Mouse (Mus musculus): Measurements from ENCODE around the gene Tm9sf2. TPM values are rescaled to one million over a fixed set of nuclear protein-coding genes. Genes with fewer than 3 reads are reported as not detected.

Gene Tm9sf2
- polyA plus RNA-seq, 1 experiment from 2014 or later, result 160 TPM

GRCm38 (mm10) chr14:122105391-122106285, 1.2 kb upstream of the Tm9sf2 start:
- Histone ChIP-seq H3K9me3 (no peaks in the 10 kb centered on the region), H3K27ac (peak overlapping the region; percentile 96), H3K36me3 (no peaks in the 10 kb centered on the region), H3K4me1 (peaks cover 31% of the 10 kb centered on the region), H3K4me3 (peak overlapping the region; percentile 99), H3K9ac (peak overlapping the region; percentile 68), H3K27me3 (no peaks in the 10 kb centered on the region), H3K4me2 (replicated peaks) (peak overlapping the region; percentile 84)
- no peak for ATAC-seq (ENCODE audit: low FRiP score, low read depth)
- 72% methylated on average over 16 of the region's 16 CpGs for WGBS

GRCm38 (mm10) chr14:122107481-122108214, 810 bp downstream of the Tm9sf2 start:
- Histone ChIP-seq H3K36me3 (peaks cover 14% of the 10 kb centered on the region), H3K4me2 (replicated peaks) (peak overlapping the region; percentile 84), H3K27ac (peak overlapping the region; percentile 97), H3K9ac (peak overlapping the region; percentile 96), H3K27me3 (no peaks in the 10 kb centered on the region), H3K4me3 (peak overlapping the region; percentile 99), H3K9me3 (no peaks in the 10 kb centered on the region), H3K4me1 (peaks cover 34% of the 10 kb centered on the region)
- ATAC-seq (ENCODE audit: low FRiP score, low read depth), result no peak; the same call in none of the 2 replicates
- WGBS, result 2% methylated on average over 44 of the region's 44 CpGs

GRCm38 (mm10) chr14:122111681-122112080, 4.8 kb downstream of the Tm9sf2 start:
- 91% methylated on average over 2 of the region's 2 CpGs for WGBS

GRCm38 (mm10) chr14:122112311-122112710, 5.5 kb downstream of the Tm9sf2 start:
- no peak for ATAC-seq (ENCODE audit: low FRiP score, low read depth)
- Histone ChIP-seq H3K36me3 (peaks cover 14% of the 10 kb centered on the region), H3K27me3 (no peaks in the 10 kb centered on the region), H3K4me3 (no peak overlapping the region), H3K9ac (no peak overlapping the region), H3K9me3 (no peaks in the 10 kb centered on the region), H3K27ac (no peak overlapping the region), H3K4me2 (replicated peaks) (no peak overlapping the region), H3K4me1 (peaks cover 20% of the 10 kb centered on the region)
- 87% methylated on average over 5 of the region's 5 CpGs for WGBS

More at GRCm38 (mm10) chr14:122111681-122112080, 4.8 kb downstream of the Tm9sf2 start:
- Histone ChIP-seq H3K4me1 (peaks cover 20% of the 10 kb centered on the region), H3K36me3 (peaks cover 14% of the 10 kb centered on the region), H3K27ac (no peak overlapping the region), H3K9me3 (no peaks in the 10 kb centered on the region), H3K4me3 (no peak overlapping the region), H3K4me2 (replicated peaks) (no peak overlapping the region), H3K9ac (no peak overlapping the region), H3K27me3 (no peaks in the 10 kb centered on the region)
- no peak for ATAC-seq (ENCODE audit: low FRiP score, low read depth)

GRCm38 (mm10) chr14:122116200-122116599, 9.4 kb downstream of the Tm9sf2 start:
- H3K4me1 ChIP-seq, result 0 out of 2 replicates have a peak, but pooled peaks cover 4% of the 10 kb centered on the region
- no peak for ATAC-seq (ENCODE audit: low FRiP score, low read depth)
- no peak overlapping the region for H3K4me3 ChIP-seq
- no peak overlapping the region for H3K4me2 ChIP-seq (replicated peaks)
- H3K9me3 ChIP-seq, result no peaks in the 10 kb centered on the region
- no peak overlapping the region for H3K9ac ChIP-seq
- H3K27me3 ChIP-seq, result no peaks in the 10 kb centered on the region
- H3K27ac ChIP-seq, result no peak overlapping the region
- 80% methylated on average over 1 of the region's 1 CpGs for WGBS
- peaks cover 10% of the 10 kb centered on the region for H3K36me3 ChIP-seq

GRCm38 (mm10) chr14:122130111-122130797, 23.4 kb downstream of the Tm9sf2 start:
- ATAC-seq (ENCODE audit: low FRiP score, low read depth), result no peak
- Histone ChIP-seq H3K9me3 (no peaks in the 10 kb centered on the region), H3K27ac (no peak overlapping the region), H3K9ac (no peak overlapping the region), H3K4me2 (replicated peaks) (no peak overlapping the region), H3K4me3 (no peak overlapping the region), H3K36me3 (peaks cover 46% of the 10 kb centered on the region), H3K27me3 (no peaks in the 10 kb centered on the region), H3K4me1 (no peaks in the 10 kb centered on the region)
- 85% methylated on average over 5 of the region's 5 CpGs for WGBS

GRCm38 (mm10) chr14:122131644-122132043, 24.8 kb downstream of the Tm9sf2 start:
- H3K27me3 ChIP-seq, result no peaks in the 10 kb centered on the region
- WGBS, result 75% methylated on average over 2 of the region's 2 CpGs

GRCm38 (mm10) chr14:122136368-122136928, 29.6 kb downstream of the Tm9sf2 start:
- peaks cover 46% of the 10 kb centered on the region for H3K36me3 ChIP-seq
- no peak overlapping the region for H3K9ac ChIP-seq
- H3K27ac ChIP-seq, result no peak overlapping the region
- ATAC-seq (ENCODE audit: low FRiP score, low read depth), result no peak
- H3K4me2 ChIP-seq (replicated peaks), result no peak overlapping the region
- no peaks in the 10 kb centered on the region for H3K9me3 ChIP-seq
- no peak overlapping the region for H3K4me3 ChIP-seq
- WGBS, result 65% methylated on average over 3 of the region's 3 CpGs
- no peaks in the 10 kb centered on the region for H3K4me1 ChIP-seq
- no peaks in the 10 kb centered on the region for H3K27me3 ChIP-seq

More at GRCm38 (mm10) chr14:122131644-122132043, 24.8 kb downstream of the Tm9sf2 start:
- no peaks in the 10 kb centered on the region for H3K9me3 ChIP-seq
- H3K4me1 ChIP-seq, result no peaks in the 10 kb centered on the region
- no peak overlapping the region for H3K4me2 ChIP-seq (replicated peaks)
- H3K27ac ChIP-seq, result no peak overlapping the region
- no peak for ATAC-seq (ENCODE audit: low FRiP score, low read depth)
- H3K9ac ChIP-seq, result no peak overlapping the region
- no peak overlapping the region for H3K4me3 ChIP-seq
- H3K36me3 ChIP-seq, result peaks cover 40% of the 10 kb centered on the region

- WGBS, result 94% methylated on average over 7 of the region's 7 CpGs
- no peak overlapping the region for H3K4me2 ChIP-seq (replicated peaks)
- H3K9ac ChIP-seq, result no peak overlapping the region
- no peaks in the 10 kb centered on the region for H3K9me3 ChIP-seq
- no peaks in the 10 kb centered on the region for H3K4me1 ChIP-seq
- H3K4me3 ChIP-seq, result no peak overlapping the region
- no peak for ATAC-seq (ENCODE audit: low FRiP score, low read depth)
- no peak overlapping the region for H3K27ac ChIP-seq
- H3K27me3 ChIP-seq, result no peaks in the 10 kb centered on the region
- peaks cover 51% of the 10 kb centered on the region for H3K36me3 ChIP-seq
These were observed 30.4 kb downstream of the Tm9sf2 start for GRCm38 (mm10) chr14:122137234-122137633.

- 79% methylated on average over 1 of the region's 1 CpGs for WGBS
- H3K36me3 ChIP-seq, result peaks cover 73% of the 10 kb centered on the region
- H3K4me3 ChIP-seq, result no peak overlapping the region
- H3K9me3 ChIP-seq, result no peaks in the 10 kb centered on the region
- H3K27ac ChIP-seq, result no peak overlapping the region
- no peak overlapping the region for H3K4me2 ChIP-seq (replicated peaks)
- H3K9ac ChIP-seq, result no peak overlapping the region
- no peak for ATAC-seq (ENCODE audit: low FRiP score, low read depth)
- no peaks in the 10 kb centered on the region for H3K4me1 ChIP-seq
- no peaks in the 10 kb centered on the region for H3K27me3 ChIP-seq
These were observed 33.3 kb downstream of the Tm9sf2 start for GRCm38 (mm10) chr14:122140126-122140525.

GRCm38 (mm10) chr14:122143585-122144269, 36.9 kb downstream of the Tm9sf2 start:
- Histone ChIP-seq H3K9me3 (no peaks in the 10 kb centered on the region), H3K36me3 (peaks cover 91% of the 10 kb centered on the region), H3K4me1 (no peaks in the 10 kb centered on the region), H3K4me2 (replicated peaks) (no peak overlapping the region), H3K27me3 (no peaks in the 10 kb centered on the region), H3K27ac (no peak overlapping the region), H3K9ac (no peak overlapping the region), H3K4me3 (no peak overlapping the region)
- no peak for ATAC-seq (ENCODE audit: low FRiP score, low read depth)
- 89% methylated on average over 4 of the region's 4 CpGs for WGBS

Data from limb, embryonic 13.5 days (tissue).